Comparison of ENCODE assay signal across 27 mouse cellular contexts in genomic region chr12:111700920-111701458, GRCm38 (mm10). TPM values are rescaled to one million over a fixed set of nuclear protein-coding genes. Genes with fewer than 3 reads are reported as not detected.
A peak's percentile ranks its signal among the peaks of the same experiment; 100 is the strongest.
DNase-seq lines count a peak whose midpoint lies in the region; ATAC-seq and TF ChIP-seq lines count a peak whose summit lies in the region.
"Had no signal": no experiment of that assay in that cellular context is flagged by ENCODE, and none has a peak within 500 bp of the region (broad histone marks: within the 10 kb centered on the region; RNA-seq: fewer than 3 reads in every experiment).

No protein-coding gene starts in this region.

- no peaks in the 10 kb centered on the region for H3K27me3 ChIP-seq in midbrain, embryonic 10.5 days (ENCODE audit: low read depth, poor library complexity, severe bottlenecking)
- H3K27me3 ChIP-seq in midbrain, embryonic 11.5 days (ENCODE audit: control insufficient read depth, insufficient read depth, low read length) = no peaks in the 10 kb centered on the region
- H3K27me3 ChIP-seq: embryonic facial prominence, embryonic 12.5 days; forebrain, embryonic 15.5 days; heart, embryonic 15.5 days; kidney, embryonic 15.5 days; limb, embryonic 15.5 days; liver, embryonic 15.5 days; neural tube, embryonic 12.5 days had no signal

- TF ChIP-seq POLR2A in cortical plate, adult 2 months (IDR thresholded peaks at IDR 0.05; ENCODE audit: extremely low read depth, insufficient read depth, low read length) = no peak

- no peak overlapping the region for H3K4me3 ChIP-seq in midbrain, embryonic 10.5 days
- H3K4me3 ChIP-seq in midbrain, embryonic 11.5 days (ENCODE audit: low read depth, low read length) = no peak overlapping the region
- H3K4me3 ChIP-seq in cortical plate, adult 2 months (ENCODE audit: insufficient read depth, low read length) = no peak overlapping the region
- H3K4me3 ChIP-seq: embryonic facial prominence, embryonic 12.5 days; forebrain, embryonic 15.5 days; heart, embryonic 15.5 days; kidney, embryonic 15.5 days; limb, embryonic 15.5 days; liver, embryonic 15.5 days; neural tube, embryonic 12.5 days had no signal

- peak overlapping the region; percentile 63; the same call in 1 of the 2 replicates for H3K27ac ChIP-seq in midbrain, embryonic 10.5 days (replicated peaks)
- H3K27ac ChIP-seq in midbrain, embryonic 11.5 days (ENCODE audit: low read depth, low read length) = no peak overlapping the region
- H3K27ac ChIP-seq in cortical plate, adult 2 months (ENCODE audit: insufficient read depth, low read length) = peak overlapping the region; percentile 55; the same call in 1 of the 2 replicates
- H3K27ac ChIP-seq: embryonic facial prominence, embryonic 12.5 days; forebrain, embryonic 15.5 days; heart, embryonic 15.5 days; kidney, embryonic 15.5 days; limb, embryonic 15.5 days; liver, embryonic 15.5 days; macrophage; neural tube, embryonic 12.5 days had no signal

- DNase-seq in frontal cortex, postnatal 14 days (ENCODE audit: low spot score in 2 of 2) = no peak
- no peak for DNase-seq in midbrain, embryonic 10.5 days (ENCODE audit: low spot score)
- DNase-seq in midbrain, embryonic 11.5 days (ENCODE audit: low spot score, missing footprints) = no peak
- peak; percentile 84 for DNase-seq in telencephalon, adult 2 months (ENCODE audit: low read depth, low spot score)
- no peak for DNase-seq in layer of hippocampus, adult 9-10 months (ENCODE audit: low spot score)
- DNase-seq: adrenal gland, postnatal 36 days; cerebellum, adult 11 months; cerebellum, adult 9-11 months; gastrocnemius, postnatal 36 days; heart, postnatal 36 days; kidney, adult 11 months; kidney, postnatal 36 days; left cerebral cortex, postnatal 4 days; thymus, adult 2 months; thymus, postnatal 4 days had no signal

- H3K36me3 ChIP-seq in midbrain, embryonic 10.5 days = no peaks in the 10 kb centered on the region
- no peaks in the 10 kb centered on the region for H3K36me3 ChIP-seq in midbrain, embryonic 11.5 days (ENCODE audit: control insufficient read depth, insufficient read depth, low read length)
- H3K36me3 ChIP-seq: embryonic facial prominence, embryonic 12.5 days; forebrain, embryonic 15.5 days; heart, embryonic 15.5 days; kidney, embryonic 15.5 days; limb, embryonic 15.5 days; liver, embryonic 15.5 days; neural tube, embryonic 12.5 days had no signal

- no peak for TF ChIP-seq CTCF in cortical plate, adult 2 months (IDR thresholded peaks at IDR 0.05; ENCODE audit: extremely low read depth, insufficient read depth, low read length)

- 85% methylated on average over 9 of the region's 9 CpGs for WGBS in midbrain, embryonic 10.5 days
- 73% methylated on average over 9 of the region's 9 CpGs for WGBS in midbrain, embryonic 11.5 days

- H3K9me3 ChIP-seq in midbrain, embryonic 10.5 days (replicated peaks) = no peaks in the 10 kb centered on the region
- H3K9me3 ChIP-seq in midbrain, embryonic 11.5 days (ENCODE audit: control insufficient read depth, low read length) = no peaks in the 10 kb centered on the region
- H3K9me3 ChIP-seq: embryonic facial prominence, embryonic 12.5 days; forebrain, embryonic 15.5 days; heart, embryonic 15.5 days; kidney, embryonic 15.5 days; limb, embryonic 15.5 days; liver, embryonic 15.5 days; neural tube, embryonic 12.5 days had no signal

- ATAC-seq in frontal cortex, adult (ENCODE audit: low TSS enrichment) = peak; percentile 72
- ATAC-seq in midbrain, embryonic 11.5 days (ENCODE audit: low FRiP score) = no peak
- ATAC-seq: CD4-positive, CD25-positive, alpha-beta regulatory T cell, adult 4 months; forebrain, embryonic 15.5 days; hindbrain, embryonic 16.5 days had no signal

- H3K4me2 ChIP-seq in midbrain, embryonic 11.5 days = no peak overlapping the region
- H3K4me2 ChIP-seq: embryonic facial prominence, embryonic 12.5 days; forebrain, embryonic 15.5 days; heart, embryonic 15.5 days; kidney, embryonic 15.5 days; limb, embryonic 15.5 days; liver, embryonic 15.5 days; neural tube, embryonic 12.5 days had no signal

- peaks cover 40% of the 10 kb centered on the region for H3K4me1 ChIP-seq in midbrain, embryonic 10.5 days
- H3K4me1 ChIP-seq in midbrain, embryonic 11.5 days (ENCODE audit: control insufficient read depth, insufficient read depth, low read length) = peaks cover 3% of the 10 kb centered on the region
- peaks cover 9% of the 10 kb centered on the region for H3K4me1 ChIP-seq in cortical plate, adult 2 months (ENCODE audit: control insufficient read depth, insufficient read depth, low read length)
- H3K4me1 ChIP-seq: liver, embryonic 15.5 days had no signal

- no peak overlapping the region; the same call in 1 of the 2 replicates for H3K9ac ChIP-seq in midbrain, embryonic 11.5 days (ENCODE audit: low read length)
- H3K9ac ChIP-seq: embryonic facial prominence, embryonic 12.5 days; forebrain, embryonic 15.5 days; heart, embryonic 15.5 days; kidney, embryonic 15.5 days; limb, embryonic 15.5 days; liver, embryonic 15.5 days; neural tube, embryonic 12.5 days had no signal

RNA-seq across cellular contexts. Expression of gene Bag5, which starts 12.1 kb away (rescaled TPM):
- 57.2 and 62.0 TPM in 2 replicates for polyA plus RNA-seq in midbrain, embryonic 10.5 days (2016; fragmentation: Nextera tagmentation; extraction: Ambion mirVana)
- 62.2 and 64.1 TPM in 2 replicates for polyA plus RNA-seq in midbrain, embryonic 11.5 days (2014; fragmentation: Nextera tagmentation; extraction: Ambion mirVana)
- polyA plus RNA-seq in cortical plate, adult 2 months (2012; rRNA removed) = 49.6 and 51.0 TPM in 2 replicates

RNA-seq across cellular contexts. Expression of gene Apopt1, which starts 12.1 kb away (rescaled TPM):
- 59.8 and 59.9 TPM in 2 replicates for polyA plus RNA-seq in midbrain, embryonic 10.5 days (2016; fragmentation: Nextera tagmentation; extraction: Ambion mirVana)
- 50.8 and 54.7 TPM in 2 replicates for polyA plus RNA-seq in midbrain, embryonic 11.5 days (2014; fragmentation: Nextera tagmentation; extraction: Ambion mirVana)
- polyA plus RNA-seq in cortical plate, adult 2 months (2012; rRNA removed) = 48.4 and 52.6 TPM in 2 replicates

RNA-seq across cellular contexts. Expression of gene Trmt61a, which starts 23.1 kb away (rescaled TPM):
- polyA plus RNA-seq in midbrain, embryonic 10.5 days (2016; fragmentation: Nextera tagmentation; extraction: Ambion mirVana) = 18.4 and 18.7 TPM in 2 replicates
- polyA plus RNA-seq in midbrain, embryonic 11.5 days (2014; fragmentation: Nextera tagmentation; extraction: Ambion mirVana) = 5.5 and 6.0 TPM in 2 replicates
- polyA plus RNA-seq in cortical plate, adult 2 months (2012; rRNA removed) = 20.0 and 20.8 TPM in 2 replicates

RNA-seq across cellular contexts. Expression of gene Ckb, which starts 28.9 kb away (rescaled TPM):
- polyA plus RNA-seq in midbrain, embryonic 10.5 days (2016; fragmentation: Nextera tagmentation; extraction: Ambion mirVana) = 2,837 and 3,349 TPM in 2 replicates
- 2,717 and 2,900 TPM in 2 replicates for polyA plus RNA-seq in midbrain, embryonic 11.5 days (2014; fragmentation: Nextera tagmentation; extraction: Ambion mirVana)
- 3,152 and 3,325 TPM in 2 replicates for polyA plus RNA-seq in cortical plate, adult 2 months (2012; rRNA removed)

RNA-seq across cellular contexts. Expression of gene Klc1, which starts 57.7 kb away (rescaled TPM):
- 189 and 265 TPM in 2 replicates for polyA plus RNA-seq in midbrain, embryonic 10.5 days (2016; fragmentation: Nextera tagmentation; extraction: Ambion mirVana)
- polyA plus RNA-seq in midbrain, embryonic 11.5 days (2014; fragmentation: Nextera tagmentation; extraction: Ambion mirVana) = 282 and 288 TPM in 2 replicates
- 790 and 835 TPM in 2 replicates for polyA plus RNA-seq in cortical plate, adult 2 months (2012; rRNA removed)
